Mouse (Mus musculus): ENCODE measurements around the gene Wfdc1. TPM values are rescaled to one million over a fixed set of nuclear protein-coding genes. Genes with fewer than 3 reads are reported as not detected.

Wfdc1 gene
- polyA plus RNA-seq, 1 experiment from 2014 or later: 4.4 TPM

DNA sequence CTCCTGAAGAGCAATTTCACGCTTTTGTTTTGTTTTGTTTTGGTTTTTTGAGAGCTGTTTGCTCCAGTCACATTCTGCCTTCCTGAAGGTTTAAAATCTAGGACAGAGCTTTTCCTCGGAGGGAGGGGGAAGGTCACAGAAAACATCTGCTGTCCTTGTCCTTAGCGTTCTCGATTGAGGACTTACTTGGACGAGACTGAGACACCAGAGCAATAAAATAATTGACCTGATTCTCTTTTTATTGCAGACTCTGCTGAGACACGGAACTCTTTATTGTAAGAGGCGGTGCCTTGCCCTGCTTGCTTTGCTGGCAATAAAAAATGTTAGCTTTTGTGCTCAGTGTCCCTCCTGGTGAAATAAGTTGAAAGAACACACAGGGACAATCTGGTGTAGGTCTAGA lies 26.4 kb upstream of the Wfdc1 start:
- H3K9me3 ChIP-seq: no peaks in the 10 kb centered on the region
- no peak overlapping the region for H3K9ac ChIP-seq
- H3K4me3 ChIP-seq: no peak overlapping the region
- H3K27ac ChIP-seq (replicated peaks): no peak overlapping the region
- no peaks in the 10 kb centered on the region for H3K36me3 ChIP-seq
- ATAC-seq (ENCODE audit: extremely low read depth, insufficient number of reproducible peaks, low FRiP score, low TSS enrichment): no peak
- 69% methylated on average over 7 of the region's 7 CpGs for WGBS
- peaks cover 15% of the 10 kb centered on the region for H3K4me1 ChIP-seq
- no peak overlapping the region for H3K4me2 ChIP-seq
- H3K27me3 ChIP-seq (replicated peaks): peaks cover 32% of the 10 kb centered on the region

DNA sequence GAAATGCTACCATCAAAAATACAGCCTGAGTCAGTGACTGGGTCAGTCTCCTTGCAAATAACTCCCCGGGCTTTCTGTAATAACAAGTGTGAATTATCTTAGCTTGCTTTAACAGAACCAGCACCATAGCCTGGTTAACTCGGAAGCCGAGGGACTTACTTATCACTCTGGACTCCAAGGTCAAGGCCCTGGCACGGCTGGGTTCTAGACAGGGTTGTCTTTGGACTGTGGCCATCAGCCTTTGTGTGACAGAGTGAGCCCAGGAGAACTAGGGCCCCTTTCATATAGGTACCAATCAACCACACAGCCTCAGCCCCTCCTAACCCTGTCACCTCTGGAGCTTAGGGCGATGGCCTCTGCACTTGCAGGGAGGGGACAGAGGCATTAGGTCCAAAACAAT lies 25.1 kb upstream of the Wfdc1 start:
- Histone ChIP-seq H3K9me3 (0 out of 2 replicates have a peak, but pooled peaks cover under 1% of the 10 kb centered on the region), H3K27me3 (replicated peaks) (peaks cover 26% of the 10 kb centered on the region), H3K9ac (no peak overlapping the region), H3K4me3 (no peak overlapping the region), H3K27ac (replicated peaks) (no peak overlapping the region), H3K4me2 (no peak overlapping the region), H3K4me1 (peaks cover 2% of the 10 kb centered on the region), H3K36me3 (no peaks in the 10 kb centered on the region)
- 60% methylated on average over 5 of the region's 5 CpGs for WGBS
- ATAC-seq (ENCODE audit: extremely low read depth, insufficient number of reproducible peaks, low FRiP score, low TSS enrichment): no peak

DNA sequence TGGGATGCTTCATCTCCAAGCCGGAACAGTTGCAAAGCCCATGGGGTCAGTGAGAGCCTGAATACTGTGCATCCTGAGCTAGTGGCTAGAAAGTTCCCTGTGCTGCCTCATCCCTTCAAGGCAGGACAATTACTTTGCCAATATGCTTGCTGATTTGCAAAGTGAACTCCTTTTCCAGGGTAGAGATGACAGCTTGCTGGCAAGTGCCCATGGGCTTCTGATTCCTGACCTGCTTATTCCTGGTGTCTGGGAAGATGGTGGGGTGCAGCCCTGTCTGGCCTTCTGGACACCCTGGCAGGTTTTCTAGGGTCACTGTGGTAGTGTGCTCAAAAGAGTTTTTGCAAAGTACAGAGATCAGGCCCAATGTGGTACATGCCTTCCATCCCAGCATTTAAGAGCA lies 23.2 kb upstream of the Wfdc1 start:
- Histone ChIP-seq H3K27me3 (replicated peaks) (peaks cover 11% of the 10 kb centered on the region), H3K9ac (no peak overlapping the region), H3K9me3 (0 out of 2 replicates have a peak, but pooled peaks cover 7% of the 10 kb centered on the region), H3K4me2 (no peak overlapping the region), H3K4me3 (no peak overlapping the region), H3K36me3 (no peaks in the 10 kb centered on the region), H3K27ac (replicated peaks) (no peak overlapping the region), H3K4me1 (no peaks in the 10 kb centered on the region)
- WGBS: 71% methylated on average over 1 of the region's 1 CpGs
- ATAC-seq (ENCODE audit: extremely low read depth, insufficient number of reproducible peaks, low FRiP score, low TSS enrichment): no peak

DNA sequence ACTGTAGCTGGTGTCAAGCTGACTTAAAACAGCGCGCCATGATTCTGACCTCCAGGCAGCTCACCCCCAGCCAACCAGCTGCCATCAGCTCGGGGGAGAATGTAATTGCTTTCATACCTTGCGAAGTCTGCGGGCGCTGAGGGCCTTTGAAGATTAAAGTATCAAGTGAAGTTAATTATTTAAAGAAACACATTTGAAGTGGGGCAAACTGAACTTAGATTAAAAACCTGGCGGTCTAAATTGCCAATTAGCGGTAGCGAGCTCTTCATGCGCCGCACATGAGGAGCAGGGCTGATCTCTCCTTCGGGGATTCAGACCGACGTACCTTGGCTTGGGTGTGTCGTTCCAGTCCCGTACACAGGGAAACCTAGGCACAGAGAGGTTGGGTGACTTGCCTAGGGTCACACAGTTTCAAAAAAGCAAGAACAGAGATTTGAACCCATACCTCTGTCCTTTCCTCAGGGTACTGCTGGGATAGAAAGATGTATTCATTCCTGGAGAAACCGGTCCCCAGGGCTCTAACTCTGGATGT lies 21.7 kb upstream of the Wfdc1 start:
- 84% methylated on average over 17 of the region's 17 CpGs for WGBS
- H3K4me3 ChIP-seq: no peak overlapping the region
- H3K4me2 ChIP-seq: no peak overlapping the region
- no peak for ATAC-seq (ENCODE audit: extremely low read depth, insufficient number of reproducible peaks, low FRiP score, low TSS enrichment)
- no peaks in the 10 kb centered on the region for H3K36me3 ChIP-seq
- no peak overlapping the region for H3K9ac ChIP-seq
- H3K27me3 ChIP-seq (replicated peaks): peaks cover 11% of the 10 kb centered on the region
- H3K4me1 ChIP-seq: no peaks in the 10 kb centered on the region
- H3K27ac ChIP-seq (replicated peaks): no peak overlapping the region
- H3K9me3 ChIP-seq: 0 out of 2 replicates have a peak, but pooled peaks cover 7% of the 10 kb centered on the region

DNA sequence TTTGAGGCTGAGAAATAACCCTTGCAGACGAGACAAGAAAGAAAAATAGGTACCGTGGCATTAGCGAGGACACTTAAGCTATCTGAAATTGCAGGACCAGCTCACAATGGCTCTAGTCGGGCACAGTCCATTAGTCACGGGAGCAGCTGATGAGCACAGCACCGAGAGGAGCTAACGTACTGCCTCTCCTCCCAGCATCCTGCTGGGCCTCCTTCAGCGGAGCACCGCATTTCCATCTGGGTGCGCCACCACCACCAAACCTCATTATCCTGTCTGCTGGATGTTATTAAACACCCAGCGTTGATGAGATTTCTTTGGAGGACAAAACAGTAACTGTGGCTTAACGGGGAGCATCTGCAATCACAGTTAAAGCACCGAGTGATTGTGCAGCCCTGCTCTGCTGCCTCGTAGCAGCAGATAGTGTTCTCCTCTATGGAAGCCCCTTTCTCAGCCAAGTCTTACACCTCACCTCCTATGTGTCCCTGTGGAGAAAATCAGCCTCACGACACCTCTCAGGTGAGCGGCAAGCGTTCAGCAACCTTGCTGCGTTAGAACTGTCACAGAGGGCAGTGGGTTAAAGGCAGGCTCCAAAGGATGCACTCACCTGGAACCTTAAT lies 21.1 kb upstream of the Wfdc1 start:
- peaks cover 7% of the 10 kb centered on the region for H3K27me3 ChIP-seq (replicated peaks)
- WGBS: 59% methylated on average over 18 of the region's 18 CpGs
- ATAC-seq (ENCODE audit: extremely low read depth, insufficient number of reproducible peaks, low FRiP score, low TSS enrichment): no peak
- H3K4me1 ChIP-seq: no peaks in the 10 kb centered on the region
- no peak overlapping the region for H3K4me2 ChIP-seq
- H3K4me3 ChIP-seq: no peak overlapping the region
- H3K36me3 ChIP-seq: no peaks in the 10 kb centered on the region
- no peak overlapping the region for H3K27ac ChIP-seq (replicated peaks)
- H3K9ac ChIP-seq: no peak overlapping the region
- H3K9me3 ChIP-seq: 0 out of 2 replicates have a peak, but pooled peaks cover 7% of the 10 kb centered on the region

DNA sequence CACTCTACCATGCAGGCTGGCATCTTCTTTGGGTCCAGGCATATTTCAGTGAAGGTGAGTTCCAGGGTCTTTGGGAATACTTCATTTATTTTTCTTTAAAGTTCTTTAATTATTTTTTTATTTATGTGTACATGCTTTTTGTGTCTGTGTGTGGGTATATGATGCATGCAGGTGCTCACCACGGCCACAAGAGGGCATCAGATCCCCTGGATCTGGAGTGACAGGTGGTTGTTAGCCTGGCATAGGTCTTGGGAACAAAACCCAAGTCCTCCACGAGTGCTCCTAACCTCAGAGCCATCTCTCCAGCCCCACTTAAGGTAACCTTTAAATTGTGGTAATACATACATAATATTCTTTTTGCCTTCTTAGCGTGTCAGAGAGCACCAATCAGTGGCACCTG lies 20.0 kb upstream of the Wfdc1 start:
- Histone ChIP-seq H3K27ac (replicated peaks) (no peak overlapping the region), H3K4me2 (no peak overlapping the region), H3K4me3 (no peak overlapping the region), H3K9ac (no peak overlapping the region), H3K4me1 (no peaks in the 10 kb centered on the region), H3K27me3 (replicated peaks) (peaks cover 10% of the 10 kb centered on the region; the same call in 1 of the 2 replicates), H3K9me3 (0 out of 2 replicates have a peak, but pooled peaks cover 7% of the 10 kb centered on the region), H3K36me3 (no peaks in the 10 kb centered on the region)
- 64% methylated on average over 3 of the region's 3 CpGs for WGBS
- no peak for ATAC-seq (ENCODE audit: extremely low read depth, insufficient number of reproducible peaks, low FRiP score, low TSS enrichment)

DNA sequence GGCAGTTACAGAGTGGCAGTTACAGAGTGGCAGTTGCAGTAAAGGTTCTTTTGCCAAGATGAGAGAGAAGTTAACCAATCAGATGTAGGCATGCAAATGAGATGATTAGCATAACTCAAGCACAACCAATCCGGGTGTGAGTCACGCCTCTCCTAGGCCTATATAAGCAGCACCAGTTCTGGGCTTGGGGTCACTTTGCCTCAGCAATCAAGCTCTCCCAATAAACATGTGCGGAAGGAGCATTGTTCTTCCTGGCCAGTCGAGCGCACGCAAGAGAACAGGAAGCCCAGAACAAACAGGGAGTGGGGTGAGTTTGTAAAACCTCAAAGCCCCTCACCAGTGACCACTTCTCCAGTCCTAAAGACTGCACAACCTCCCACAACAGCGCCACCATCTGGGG lies 19.3 kb upstream of the Wfdc1 start:
- Histone ChIP-seq H3K4me1 (no peaks in the 10 kb centered on the region), H3K27me3 (replicated peaks) (peaks cover 10% of the 10 kb centered on the region; the same call in 1 of the 2 replicates), H3K4me2 (no peak overlapping the region), H3K4me3 (no peak overlapping the region), H3K9me3 (0 out of 2 replicates have a peak, but pooled peaks cover 7% of the 10 kb centered on the region), H3K27ac (replicated peaks) (no peak overlapping the region), H3K36me3 (no peaks in the 10 kb centered on the region), H3K9ac (no peak overlapping the region)
- ATAC-seq (ENCODE audit: extremely low read depth, insufficient number of reproducible peaks, low FRiP score, low TSS enrichment): no peak
- 74% methylated on average over 7 of the region's 7 CpGs for WGBS

DNA sequence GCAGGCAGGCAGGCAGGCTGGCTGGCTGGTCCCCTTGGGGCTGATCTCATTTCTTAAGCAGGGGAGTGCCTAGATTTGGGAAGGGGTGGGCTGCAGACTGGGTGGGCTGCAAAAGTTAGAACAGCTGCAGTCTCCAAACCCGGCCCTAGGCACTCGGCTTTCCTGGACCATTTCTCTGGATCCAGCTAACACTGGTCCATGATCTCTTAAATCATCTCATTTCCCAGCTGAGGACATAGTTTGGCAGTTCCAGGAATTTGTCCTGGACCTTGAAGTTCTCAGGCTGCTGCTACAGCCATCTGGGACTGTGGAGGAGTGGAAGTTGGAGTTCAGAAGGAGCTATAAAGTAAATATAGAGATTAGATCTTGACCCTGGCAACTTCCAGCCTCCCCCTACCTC lies 14.8 kb upstream of the Wfdc1 start:
- no peak overlapping the region for H3K4me2 ChIP-seq
- H3K9me3 ChIP-seq: 0 out of 2 replicates have a peak, but pooled peaks cover 4% of the 10 kb centered on the region
- H3K4me1 ChIP-seq: peaks cover 5% of the 10 kb centered on the region; the same call in 1 of the 2 replicates
- ATAC-seq (ENCODE audit: extremely low read depth, insufficient number of reproducible peaks, low FRiP score, low TSS enrichment): no peak
- H3K36me3 ChIP-seq: no peaks in the 10 kb centered on the region
- H3K27me3 ChIP-seq (replicated peaks): peaks cover 4% of the 10 kb centered on the region; the same call in 1 of the 2 replicates
- H3K9ac ChIP-seq: no peak overlapping the region
- no peak overlapping the region for H3K27ac ChIP-seq (replicated peaks)
- 56% methylated on average over 2 of the region's 2 CpGs for WGBS
- no peak overlapping the region for H3K4me3 ChIP-seq

DNA sequence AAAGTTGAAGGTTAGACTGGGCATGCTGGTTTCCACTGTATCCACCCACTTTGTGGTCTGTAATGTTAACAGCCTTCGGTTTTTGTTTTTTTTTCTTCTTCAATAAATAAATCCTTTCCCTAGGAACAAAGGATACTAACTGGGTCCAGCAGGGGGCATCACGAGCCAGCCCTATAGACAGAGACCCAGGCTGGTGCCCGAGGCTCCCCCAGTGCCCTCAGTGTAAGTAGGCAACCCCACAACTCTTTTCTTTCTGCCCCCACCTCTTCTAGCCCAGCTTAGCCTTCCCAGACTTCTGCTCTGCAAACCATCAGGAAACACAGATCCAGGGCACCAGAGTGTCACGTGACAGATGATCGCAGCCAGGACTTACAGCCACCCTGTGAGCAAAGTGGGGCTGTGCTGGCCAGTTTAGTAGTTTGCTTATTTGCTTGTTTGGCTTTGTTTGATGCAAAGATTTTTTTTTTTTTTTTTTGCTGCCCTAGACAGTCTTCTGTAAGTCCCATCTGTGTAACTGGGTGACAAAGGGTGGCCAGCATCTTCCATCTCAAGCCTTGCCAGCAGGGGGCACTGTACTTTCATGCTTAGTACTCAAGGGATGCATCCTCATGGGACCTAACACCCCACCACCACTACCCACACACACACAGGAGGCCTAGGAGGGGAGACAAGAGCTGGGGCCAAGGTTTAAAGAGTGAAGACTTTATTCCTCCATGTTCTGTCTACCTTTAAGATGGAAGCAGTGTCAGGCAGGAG lies 9.3 kb upstream of the Wfdc1 start:
- H3K4me3 ChIP-seq: no peak overlapping the region
- peaks cover 24% of the 10 kb centered on the region for H3K4me1 ChIP-seq
- no peaks in the 10 kb centered on the region; the same call in 1 of the 2 replicates for H3K27me3 ChIP-seq (replicated peaks)
- no peak for ATAC-seq (ENCODE audit: extremely low read depth, insufficient number of reproducible peaks, low FRiP score, low TSS enrichment)
- H3K4me2 ChIP-seq: no peak overlapping the region
- WGBS: 41% methylated on average over 5 of the region's 5 CpGs
- H3K36me3 ChIP-seq: no peaks in the 10 kb centered on the region
- no peak overlapping the region for H3K9ac ChIP-seq
- 0 out of 2 replicates have a peak overlapping the region, but pooled peaks have one; percentile 20 for H3K27ac ChIP-seq (replicated peaks)
- no peaks in the 10 kb centered on the region for H3K9me3 ChIP-seq

DNA sequence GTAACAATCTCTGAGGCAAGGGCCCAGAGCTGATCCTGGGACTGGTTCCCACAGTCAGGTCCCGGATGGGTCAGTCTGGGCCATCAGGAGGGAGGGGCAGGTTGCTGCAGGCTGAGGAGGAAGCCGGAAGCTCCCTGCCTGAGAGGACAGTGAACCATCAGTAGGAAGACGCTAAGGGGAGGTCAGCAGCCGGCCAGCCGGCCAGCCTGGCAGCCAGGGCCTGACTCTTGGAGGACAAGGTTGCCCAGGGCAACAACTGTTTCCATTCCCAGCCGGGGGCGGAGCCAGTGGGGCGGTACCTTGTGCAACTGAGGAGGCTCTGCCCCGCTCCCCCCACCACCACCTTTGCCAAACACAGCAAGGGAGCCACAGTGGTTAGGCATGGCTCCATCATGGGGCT lies 5.1 kb upstream of the Wfdc1 start:
- 7% methylated on average over 9 of the region's 9 CpGs for WGBS
- 0 out of 2 replicates have a peak, but pooled peaks have one; percentile 28 for ATAC-seq (ENCODE audit: extremely low read depth, insufficient number of reproducible peaks, low FRiP score, low TSS enrichment)
- no peak overlapping the region for H3K4me2 ChIP-seq
- H3K9ac ChIP-seq: peak overlapping the region; percentile 8; the same call in 1 of the 2 replicates
- H3K36me3 ChIP-seq: no peaks in the 10 kb centered on the region
- no peaks in the 10 kb centered on the region for H3K27me3 ChIP-seq (replicated peaks)
- H3K4me3 ChIP-seq: no peak overlapping the region
- peaks cover 31% of the 10 kb centered on the region for H3K4me1 ChIP-seq
- H3K27ac ChIP-seq (replicated peaks): no peak overlapping the region
- H3K9me3 ChIP-seq: no peaks in the 10 kb centered on the region

DNA sequence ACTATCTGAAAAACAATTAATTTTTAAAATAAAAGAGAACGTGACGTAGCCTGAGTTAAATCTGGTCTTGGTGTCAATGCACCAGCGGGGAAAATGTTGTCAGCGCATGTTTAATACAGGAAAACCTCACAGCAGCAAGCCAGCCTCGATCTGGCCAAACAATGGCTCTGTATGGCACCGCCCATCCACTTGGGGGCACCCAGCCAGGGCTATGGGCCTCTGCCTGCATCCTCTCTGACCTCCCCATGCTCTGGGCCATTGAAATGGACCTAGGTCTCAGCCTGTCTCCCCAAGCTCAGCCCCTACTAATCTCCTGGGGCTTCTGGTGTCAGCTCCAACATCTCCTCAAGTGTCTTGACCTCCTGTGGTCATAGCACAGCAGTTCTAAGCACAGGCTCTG lies 4.3 kb upstream of the Wfdc1 start:
- Histone ChIP-seq H3K9me3 (no peaks in the 10 kb centered on the region), H3K4me2 (no peak overlapping the region), H3K36me3 (no peaks in the 10 kb centered on the region), H3K27me3 (replicated peaks) (no peaks in the 10 kb centered on the region), H3K27ac (replicated peaks) (no peak overlapping the region), H3K4me3 (no peak overlapping the region), H3K9ac (no peak overlapping the region), H3K4me1 (peaks cover 37% of the 10 kb centered on the region)
- 71% methylated on average over 6 of the region's 6 CpGs for WGBS
- ATAC-seq (ENCODE audit: extremely low read depth, insufficient number of reproducible peaks, low FRiP score, low TSS enrichment): no peak
